Mouse (Mus musculus) erythroblast, embryonic 14.5 days (primary cell): Measurements from ENCODE around the gene Pole4.

Experiments
- GATA1 ChIP-seq: IDR thresholded peaks from 2 replicates; pipeline ENCODE4 v1.6.1; 2012; ENCODE audit warnings: low read length, inconsistent platforms, mixed read lengths
- TAL1 ChIP-seq: IDR thresholded peaks from 3 replicates; pipeline ENCODE4 v1.6.1; 2012; ENCODE audit warnings: low read length, inconsistent platforms, mixed read lengths

- no peak for TF ChIP-seq TAL1
- TF ChIP-seq GATA1 = no peak
Measured at GRCm38 (mm10) chr6:82689474-82689873, 15.7 kb downstream of the Pole4 start.
